Mouse (Mus musculus) heart, embryonic 15.5 days (tissue): ENCODE data around the gene Guca2b. TPM values are rescaled to one million over a fixed set of nuclear protein-coding genes. Genes with fewer than 3 reads are reported as not detected.

Source experiments
- ATAC-seq: fragments of 200-750 bp; cut with Nextera tagmentation; replicated peaks from 2 replicates; pipeline ENCODE4 v1.8.0; 2017; ENCODE audit warnings: low read depth, moderate TSS enrichment; ENCODE audit not compliant: insufficient number of reproducible peaks, insufficient read depth, low FRiP score
- H3K27ac ChIP-seq: fragments of 300-500 bp; sonication (generic); 2 replicates; pipeline ENCODE4 v1.5.1; 2015; ENCODE audit warnings: mild to moderate bottlenecking, inconsistent platforms
- H3K27me3 ChIP-seq: fragments of 300-500 bp; sonication (generic); 2 replicates; pipeline ENCODE4 v1.6.1; 2015; ENCODE audit warnings: inconsistent platforms
- H3K36me3 ChIP-seq: fragments of 300-500 bp; sonication (generic); 2 replicates; pipeline ENCODE4 v1.6.1; 2015; ENCODE audit warnings: mild to moderate bottlenecking, inconsistent platforms
- H3K4me1 ChIP-seq: fragments of 300-500 bp; sonication (generic); replicated peaks from 2 replicates; pipeline ENCODE4 v1.6.1; 2015; ENCODE audit warnings: inconsistent platforms
- H3K4me2 ChIP-seq: fragments of 300-500 bp; sonication (generic); 2 replicates; pipeline ENCODE4 v1.6.1; 2015; ENCODE audit warnings: inconsistent platforms, mild to moderate bottlenecking, moderate library complexity
- H3K4me3 ChIP-seq: fragments of 300-500 bp; sonication (generic); 2 replicates; pipeline ENCODE4 v1.5.1; 2015; ENCODE audit warnings: mild to moderate bottlenecking, inconsistent platforms
- H3K9ac ChIP-seq: fragments of 300-500 bp; sonication (generic); 2 replicates; pipeline ENCODE4 v1.6.1; 2015; ENCODE audit warnings: mild to moderate bottlenecking, inconsistent platforms
- H3K9me3 ChIP-seq: fragments of 300-500 bp; sonication (generic); replicated peaks from 2 replicates; pipeline ENCODE4 v1.6.1; 2016; ENCODE audit warnings: inconsistent platforms
- WGBS: fragments of 180-500 bp; shearing (Covaris S2); methylation state at CpG from one replicate; pipeline ENCODE4 v1.1.7; 2015; ENCODE audit warnings: mixed read lengths; 5-methylcytosine and 5-hydroxymethylcytosine counted together
- polyA plus RNA-seq: library from polyadenylated mRNA; unstranded; fragments of >200 nt; fragmentation: Nextera tagmentation; extraction: Ambion mirVana; gene quantifications from 2 replicates; pipeline ENCODE4 v1.2.1, GENCODE M21; 2015

Gene Guca2b
- not detected in 2 replicates for polyA plus RNA-seq

DNA sequence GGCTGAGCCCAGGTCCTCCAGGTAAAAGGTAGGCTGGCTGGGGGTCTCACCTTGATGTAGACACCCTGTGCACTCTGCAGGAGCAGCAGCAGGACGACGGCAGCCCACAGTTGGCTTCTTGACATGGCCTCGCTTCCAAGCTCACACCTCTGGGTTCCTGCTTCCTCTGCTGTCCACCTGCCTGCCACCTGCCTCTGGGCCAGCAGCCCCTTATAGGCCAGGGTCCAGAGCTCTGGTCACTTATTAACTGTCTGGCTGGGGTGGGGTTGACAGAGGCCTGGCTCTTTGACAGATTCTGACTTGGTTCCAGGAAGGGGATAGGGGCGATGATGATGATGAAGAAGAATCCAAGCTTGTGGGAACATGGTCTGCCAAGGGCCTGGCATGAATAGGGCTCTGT, at the start of gene Guca2b:
Gene Guca2b, minus strand, starts transcription at position 224 of the 400 bp plus-strand sequence.
- H3K9me3 ChIP-seq = no peaks in the 10 kb centered on the region

DNA sequence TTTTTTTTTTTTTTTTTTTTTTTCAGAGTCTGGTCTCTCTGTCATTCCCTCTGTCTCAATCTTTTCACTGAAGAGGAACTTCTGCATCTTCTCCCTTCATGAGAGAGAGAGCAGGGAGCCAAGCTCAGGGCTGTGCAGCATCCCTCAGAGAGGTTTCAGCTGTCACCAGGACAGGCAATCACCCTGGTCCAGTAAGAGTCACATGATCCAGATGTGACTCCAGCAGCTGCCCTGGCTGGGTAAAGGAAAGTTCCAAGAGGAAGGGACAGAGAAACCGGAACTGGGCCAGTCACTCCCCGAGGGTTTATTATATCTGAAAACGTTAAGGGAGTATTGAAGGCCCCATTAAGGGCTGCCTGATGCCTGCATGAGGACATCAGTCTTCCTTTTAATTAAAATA, 49.0 kb upstream of the Guca2b start:
- WGBS = 44% methylated on average over 3 of the region's 3 CpGs
- Histone ChIP-seq H3K36me3 (no peaks in the 10 kb centered on the region), H3K4me2 (no peak overlapping the region), H3K27ac (no peak overlapping the region), H3K27me3 (no peaks in the 10 kb centered on the region), H3K9ac (no peak overlapping the region), H3K4me1 (no peaks in the 10 kb centered on the region), H3K4me3 (no peak overlapping the region), H3K9me3 (no peaks in the 10 kb centered on the region)
- no peak for ATAC-seq

More for the DNA sequence above, at the start of gene Guca2b:
- no peak for ATAC-seq
- Histone ChIP-seq H3K27me3 (no peaks in the 10 kb centered on the region), H3K27ac (no peak within 1 kb of the TSS), H3K9ac (no peak within 1 kb of the TSS), H3K36me3 (no peaks in the 10 kb centered on the region), H3K4me1 (peaks cover 24% of the 10 kb centered on the region), H3K4me3 (no peak within 1 kb of the TSS), H3K4me2 (no peak within 1 kb of the TSS)
- 89% methylated on average over 4 of the region's 4 CpGs for WGBS

DNA sequence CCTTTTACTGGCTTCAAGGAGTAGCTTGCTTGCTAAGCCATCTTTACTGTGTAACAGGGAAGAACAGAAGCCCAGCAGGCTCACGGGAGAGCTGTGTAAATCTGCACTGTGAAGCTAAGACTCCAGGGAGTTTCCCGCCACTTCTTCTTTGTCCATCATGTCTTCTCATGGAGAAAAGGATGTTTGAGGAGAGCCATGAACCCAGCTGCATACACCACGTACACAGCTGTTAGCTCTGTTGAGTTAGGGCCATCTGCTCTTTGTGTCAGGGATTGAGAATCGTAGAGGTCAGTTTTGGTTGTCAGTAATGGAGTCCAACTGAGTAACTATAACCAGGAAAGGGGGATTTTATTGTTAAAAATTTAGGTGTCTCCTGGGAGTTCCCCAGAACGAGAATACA, 48.6 kb upstream of the Guca2b start:
- 67% methylated on average over 5 of the region's 5 CpGs for WGBS
- no peaks in the 10 kb centered on the region for H3K9me3 ChIP-seq
- no peak for ATAC-seq
- H3K4me1 ChIP-seq = no peaks in the 10 kb centered on the region
- H3K27me3 ChIP-seq = no peaks in the 10 kb centered on the region
- H3K4me3 ChIP-seq = no peak overlapping the region
- no peak overlapping the region for H3K27ac ChIP-seq
- H3K9ac ChIP-seq = no peak overlapping the region
- H3K36me3 ChIP-seq = no peaks in the 10 kb centered on the region
- no peak overlapping the region for H3K4me2 ChIP-seq

DNA sequence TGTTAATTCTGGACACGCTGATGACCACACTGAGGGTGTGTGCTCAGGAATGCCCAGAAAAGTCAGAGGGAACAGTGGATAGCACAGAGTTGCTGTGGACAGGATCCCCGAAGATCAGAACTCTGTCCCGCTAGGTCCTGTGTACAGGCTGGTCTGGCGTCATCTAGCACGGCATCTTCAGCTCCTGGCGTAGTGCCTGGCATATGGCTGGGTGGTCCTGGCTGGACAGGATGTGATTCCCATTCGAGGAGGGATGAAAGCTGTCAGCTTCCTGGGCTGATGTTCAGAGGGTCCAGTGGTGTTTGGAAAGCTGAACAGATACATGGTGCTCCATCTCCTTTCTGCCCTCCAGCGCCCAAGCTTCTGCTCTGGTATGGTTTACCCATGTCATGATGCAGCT, 45.2 kb upstream of the Guca2b start:
- Histone ChIP-seq H3K27ac (no peak overlapping the region), H3K27me3 (no peaks in the 10 kb centered on the region), H3K4me1 (no peaks in the 10 kb centered on the region), H3K4me2 (no peak overlapping the region), H3K36me3 (no peaks in the 10 kb centered on the region), H3K4me3 (no peak overlapping the region), H3K9me3 (no peaks in the 10 kb centered on the region), H3K9ac (no peak overlapping the region)
- no peak for ATAC-seq
- WGBS = 73% methylated on average over 8 of the region's 8 CpGs

DNA sequence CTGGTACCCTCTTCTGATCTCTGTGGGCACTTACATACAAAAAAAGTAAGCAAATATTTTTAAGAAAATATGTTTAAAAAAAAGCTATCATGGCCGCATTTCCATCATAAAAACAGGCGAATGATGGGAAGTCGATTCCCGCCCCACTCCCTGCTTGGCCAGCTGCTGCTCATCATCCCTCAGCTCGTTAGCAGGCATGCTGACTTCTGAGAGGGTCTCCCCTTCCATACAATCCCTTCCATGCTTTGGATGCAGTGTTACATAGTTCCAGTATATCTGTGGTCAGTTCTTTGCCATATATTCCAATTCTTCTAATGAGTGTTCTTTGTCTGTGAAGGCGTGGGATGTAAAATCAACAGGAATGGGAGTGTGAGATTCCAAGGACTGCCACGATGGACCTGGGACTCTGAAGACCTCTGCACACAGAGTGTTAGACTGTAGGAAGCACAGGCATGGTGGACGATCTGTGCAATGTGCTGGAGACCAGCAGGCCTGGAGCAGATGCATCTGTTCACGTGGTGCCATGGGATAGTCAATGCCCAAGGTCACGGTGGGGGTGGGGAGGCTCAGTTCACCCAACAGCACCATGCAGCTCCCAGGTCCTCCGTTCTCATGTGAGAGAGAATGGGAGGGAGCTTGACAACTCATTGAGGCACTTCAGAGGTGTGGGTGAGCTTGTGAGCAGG, 42.7 kb upstream of the Guca2b start:
- no peak overlapping the region for H3K27ac ChIP-seq
- no peaks in the 10 kb centered on the region for H3K4me1 ChIP-seq
- no peak for ATAC-seq
- no peak overlapping the region for H3K9ac ChIP-seq
- H3K9me3 ChIP-seq = no peaks in the 10 kb centered on the region
- H3K36me3 ChIP-seq = no peaks in the 10 kb centered on the region
- no peaks in the 10 kb centered on the region for H3K27me3 ChIP-seq
- H3K4me3 ChIP-seq = no peak overlapping the region
- no peak overlapping the region for H3K4me2 ChIP-seq
- 70% methylated on average over 11 of the region's 11 CpGs for WGBS

DNA sequence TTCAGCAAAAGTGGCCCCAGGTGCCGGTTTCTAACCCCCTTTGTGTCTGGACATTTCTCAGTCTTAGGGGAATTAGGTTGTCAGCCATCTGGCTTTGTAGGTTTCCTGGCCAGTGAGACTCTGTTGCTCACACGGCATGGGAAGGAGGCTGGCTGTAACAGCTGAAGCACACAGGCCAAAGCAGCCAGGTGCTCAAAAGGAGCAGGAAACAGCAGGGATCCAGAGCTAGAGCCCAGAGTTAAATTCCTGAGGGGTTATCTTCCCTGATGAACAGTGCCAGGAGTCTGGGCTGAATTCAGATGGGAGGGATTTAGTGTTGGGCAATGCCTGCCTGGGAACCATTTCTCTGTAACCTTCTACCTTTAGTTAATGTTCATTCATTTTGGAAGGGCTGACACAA, 39.6 kb upstream of the Guca2b start:
- Histone ChIP-seq H3K27me3 (no peaks in the 10 kb centered on the region), H3K9me3 (no peaks in the 10 kb centered on the region), H3K4me3 (no peak overlapping the region), H3K36me3 (no peaks in the 10 kb centered on the region), H3K27ac (no peak overlapping the region), H3K4me2 (no peak overlapping the region), H3K4me1 (no peaks in the 10 kb centered on the region), H3K9ac (no peak overlapping the region)
- no peak for ATAC-seq
- WGBS = 46% methylated on average over 2 of the region's 2 CpGs

DNA sequence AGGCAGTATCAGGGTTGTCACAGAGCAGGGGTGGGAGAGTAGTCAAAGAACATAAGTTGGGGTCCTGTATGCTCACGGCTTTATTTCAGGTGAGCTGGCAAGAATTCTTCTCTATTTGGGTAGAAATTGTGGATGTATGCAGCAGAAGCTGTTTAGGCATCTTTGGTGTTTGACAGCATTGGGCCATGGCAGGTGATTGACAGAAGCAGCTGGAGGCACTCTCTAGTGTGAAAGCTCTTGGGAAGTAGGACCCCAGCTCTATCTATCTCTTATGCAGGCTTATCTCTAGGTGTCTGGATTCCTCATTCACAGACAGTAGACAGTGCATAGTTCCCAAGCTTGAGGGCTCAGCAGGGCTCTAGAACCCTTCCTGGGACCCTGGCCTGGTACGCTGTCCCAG, 27.0 kb upstream of the Guca2b start:
- H3K27ac ChIP-seq = no peak overlapping the region
- no peak overlapping the region for H3K4me2 ChIP-seq
- no peaks in the 10 kb centered on the region for H3K27me3 ChIP-seq
- H3K9me3 ChIP-seq = no peaks in the 10 kb centered on the region
- 74% methylated on average over 2 of the region's 2 CpGs for WGBS
- no peaks in the 10 kb centered on the region for H3K36me3 ChIP-seq
- H3K4me3 ChIP-seq = no peak overlapping the region
- no peak for ATAC-seq
- H3K9ac ChIP-seq = no peak overlapping the region
- no peaks in the 10 kb centered on the region; the same call in 1 of the 2 replicates for H3K4me1 ChIP-seq

DNA sequence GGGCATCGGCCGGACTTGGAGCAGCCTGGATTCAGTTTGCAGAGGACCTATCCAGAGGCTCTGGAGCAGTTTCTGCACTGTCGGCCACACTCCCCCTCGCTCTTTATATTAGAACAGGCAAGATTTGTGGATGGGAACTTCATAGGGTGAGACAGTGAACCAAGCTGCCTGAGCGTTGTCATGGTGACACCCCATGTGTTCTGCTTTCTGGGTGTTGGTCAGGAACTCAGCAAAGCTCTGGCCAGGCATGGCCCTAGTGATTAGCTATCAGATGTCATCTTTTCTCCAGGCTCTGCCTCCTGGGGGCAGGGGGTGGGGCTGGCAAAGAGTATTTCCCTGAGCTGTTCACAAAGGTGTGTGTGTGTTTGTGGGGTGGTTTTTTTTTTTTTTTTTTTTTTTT, 23.8 kb upstream of the Guca2b start:
- Histone ChIP-seq H3K36me3 (no peaks in the 10 kb centered on the region), H3K4me2 (no peak overlapping the region), H3K27ac (no peak overlapping the region), H3K4me3 (no peak overlapping the region), H3K9me3 (no peaks in the 10 kb centered on the region), H3K9ac (no peak overlapping the region), H3K27me3 (no peaks in the 10 kb centered on the region), H3K4me1 (no peaks in the 10 kb centered on the region; the same call in 1 of the 2 replicates)
- 60% methylated on average over 5 of the region's 5 CpGs for WGBS
- no peak for ATAC-seq

DNA sequence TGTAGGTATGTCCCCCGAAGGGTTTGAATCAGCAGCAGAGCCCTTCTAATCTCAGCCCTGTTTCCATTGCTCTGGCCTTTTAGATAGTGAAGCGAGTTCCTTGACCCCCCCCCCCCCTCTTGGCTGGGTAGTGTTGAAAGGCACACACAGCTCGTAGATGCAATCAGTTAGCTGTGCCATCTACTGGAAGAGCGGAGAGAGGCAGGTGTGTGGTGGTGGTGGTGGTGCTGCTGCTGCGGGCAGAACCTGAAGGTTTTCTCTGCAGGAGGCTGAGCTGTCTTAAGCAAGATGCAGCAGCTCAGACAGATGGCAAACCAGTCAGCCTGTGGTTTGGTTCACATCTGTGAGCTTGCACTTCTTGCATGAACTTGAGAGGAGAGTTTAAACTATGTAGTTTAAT, 13.9 kb upstream of the Guca2b start:
- Histone ChIP-seq H3K4me2 (no peak overlapping the region), H3K4me3 (no peak overlapping the region), H3K4me1 (peaks cover 12% of the 10 kb centered on the region), H3K36me3 (no peaks in the 10 kb centered on the region), H3K27me3 (no peaks in the 10 kb centered on the region), H3K27ac (no peak overlapping the region), H3K9me3 (no peaks in the 10 kb centered on the region), H3K9ac (no peak overlapping the region)
- 24% methylated on average over 5 of the region's 5 CpGs for WGBS
- ATAC-seq = no peak

DNA sequence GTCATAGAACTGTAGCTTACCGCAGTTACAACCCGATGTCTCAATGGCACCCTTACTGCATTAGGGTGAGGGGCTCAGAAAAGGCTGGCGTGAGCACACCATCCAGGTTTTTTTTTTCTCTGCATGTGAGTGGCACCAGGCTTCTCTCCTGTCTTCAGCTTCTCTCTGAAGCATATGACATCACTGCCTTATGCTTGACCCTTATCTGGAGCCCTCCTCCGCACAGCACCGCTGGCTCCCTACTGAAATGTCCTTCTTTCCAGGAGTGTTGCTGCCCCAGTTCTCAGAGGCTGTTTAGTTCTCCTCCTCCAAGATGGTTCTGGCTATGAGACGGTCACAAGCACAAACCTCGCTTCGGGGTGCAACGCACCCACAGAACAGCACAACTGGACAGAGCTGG, 12.4 kb upstream of the Guca2b start:
- no peaks in the 10 kb centered on the region for H3K9me3 ChIP-seq
- no peaks in the 10 kb centered on the region for H3K36me3 ChIP-seq
- no peak overlapping the region for H3K4me3 ChIP-seq
- H3K9ac ChIP-seq = no peak overlapping the region
- H3K4me2 ChIP-seq = no peak overlapping the region
- WGBS = 66% methylated on average over 9 of the region's 9 CpGs
- ATAC-seq = no peak
- H3K4me1 ChIP-seq = peaks cover 18% of the 10 kb centered on the region
- H3K27me3 ChIP-seq = no peaks in the 10 kb centered on the region
- no peak overlapping the region for H3K27ac ChIP-seq

DNA sequence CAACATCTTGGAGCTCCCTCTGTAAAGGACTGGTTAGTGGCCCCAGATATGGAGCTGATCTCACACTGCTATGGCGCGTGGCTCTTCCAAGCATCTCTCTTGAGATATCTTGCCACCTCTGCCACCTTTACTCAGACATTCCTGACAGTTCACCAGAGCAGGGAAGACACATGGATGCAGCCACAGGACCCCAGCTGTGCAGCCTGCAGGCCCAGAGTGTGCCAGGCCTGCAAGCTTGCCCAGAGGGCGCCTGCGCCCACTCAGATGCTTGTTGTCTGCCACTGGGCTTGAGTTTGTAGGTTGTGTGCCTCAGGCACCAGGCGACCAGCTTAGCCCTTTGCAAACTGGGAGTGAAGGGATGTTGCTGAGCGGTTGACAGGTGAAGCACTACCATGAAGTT, 12.0 kb upstream of the Guca2b start:
- Histone ChIP-seq H3K27ac (no peak overlapping the region), H3K36me3 (no peaks in the 10 kb centered on the region), H3K4me2 (no peak overlapping the region), H3K9me3 (no peaks in the 10 kb centered on the region), H3K4me3 (no peak overlapping the region), H3K4me1 (peaks cover 22% of the 10 kb centered on the region), H3K27me3 (no peaks in the 10 kb centered on the region), H3K9ac (no peak overlapping the region)
- ATAC-seq = no peak
- 80% methylated on average over 6 of the region's 6 CpGs for WGBS

DNA sequence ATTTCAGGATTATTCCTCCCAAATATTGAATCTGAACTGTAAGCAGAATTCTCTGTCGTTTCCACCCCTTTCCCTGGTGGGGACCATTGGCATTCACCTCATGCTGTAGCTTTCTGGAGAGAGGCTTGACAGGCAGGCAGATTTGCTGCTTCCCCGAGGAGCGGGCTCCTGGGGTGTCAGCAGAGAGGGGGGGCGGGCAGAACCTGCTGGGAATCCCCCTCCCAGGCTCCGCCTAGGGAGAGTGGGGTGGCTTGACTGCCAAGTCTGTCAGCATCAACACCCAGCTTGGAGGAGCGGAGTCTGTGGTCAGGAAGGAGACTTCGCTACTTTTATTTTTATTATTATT, 11.4 kb upstream of the Guca2b start:
- no peak overlapping the region for H3K9ac ChIP-seq
- H3K9me3 ChIP-seq = no peaks in the 10 kb centered on the region
- ATAC-seq = no peak
- no peaks in the 10 kb centered on the region for H3K36me3 ChIP-seq
- no peak overlapping the region for H3K4me3 ChIP-seq
- no peak overlapping the region for H3K27ac ChIP-seq
- no peaks in the 10 kb centered on the region for H3K27me3 ChIP-seq
- peaks cover 22% of the 10 kb centered on the region for H3K4me1 ChIP-seq
- 57% methylated on average over 7 of the region's 7 CpGs for WGBS
- H3K4me2 ChIP-seq = no peak overlapping the region
